8 mouse cellular contexts compared by ENCODE assay signal in the genomic region with DNA sequence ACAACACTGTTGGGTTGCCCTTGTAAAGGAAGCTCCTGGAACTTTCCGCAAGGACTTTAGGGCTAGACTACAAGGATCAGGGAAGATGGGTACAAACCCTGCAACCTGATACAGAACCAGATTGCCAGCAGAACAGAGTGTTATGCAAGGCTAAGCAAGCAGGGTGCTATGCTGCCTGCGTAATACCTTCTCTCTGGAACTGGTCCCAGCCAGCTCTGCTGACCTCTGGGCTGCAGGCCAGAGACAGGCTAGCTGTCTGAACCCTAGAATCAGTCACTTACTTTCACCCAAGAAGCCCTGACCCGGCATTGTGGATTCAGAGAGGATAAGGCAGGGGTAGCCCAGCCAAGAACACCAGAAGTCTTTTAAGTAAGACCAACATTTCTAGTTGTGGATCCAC. TPM values are rescaled to one million over a fixed set of nuclear protein-coding genes. Genes with fewer than 3 reads are reported as not detected.
DNase-seq lines count a peak whose midpoint lies in the region; ATAC-seq and TF ChIP-seq lines count a peak whose summit lies in the region.

No protein-coding gene starts in this region.

- peaks cover 63% of the 10 kb centered on the region for H3K36me3 ChIP-seq in heart, postnatal 0 days (replicated peaks; ENCODE audit: control insufficient read depth, insufficient read depth, low read length)
- H3K36me3 ChIP-seq in liver, embryonic 14.5 days (replicated peaks; ENCODE audit: control insufficient read depth, insufficient read depth, low read depth), result peaks cover 19% of the 10 kb centered on the region
- H3K36me3 ChIP-seq in forebrain, embryonic 14.5 days (ENCODE audit: control insufficient read depth, insufficient read depth, low read length), result peaks cover 72% of the 10 kb centered on the region
- peaks cover 54% of the 10 kb centered on the region for H3K36me3 ChIP-seq in forebrain, embryonic 16.5 days (ENCODE audit: control insufficient read depth, insufficient read depth)

- no peak overlapping the region for H3K4me2 ChIP-seq in heart, postnatal 0 days (ENCODE audit: low read depth, low read length)
- H3K4me2 ChIP-seq in liver, embryonic 14.5 days (ENCODE audit: low read depth), result no peak overlapping the region
- H3K4me2 ChIP-seq in forebrain, embryonic 14.5 days (ENCODE audit: low read length), result no peak overlapping the region
- H3K4me2 ChIP-seq in forebrain, embryonic 16.5 days (ENCODE audit: low read length), result no peak overlapping the region

- peak; percentile 42 for DNase-seq in Muller cell, postnatal 12 days (ENCODE audit: inconsistent ontology term)
- DNase-seq in adrenal gland, postnatal 14 days, result peak; percentile 88
- no peak for DNase-seq in heart, postnatal 0 days (ENCODE audit: low spot score)
- DNase-seq in liver, embryonic 14.5 days (ENCODE audit: low read depth in 3 of 3, low spot score in 3 of 3), result no peak
- no peak for DNase-seq in frontal cortex, adult 2 months (ENCODE audit: extremely low spot score in 1 of 2, low spot score in 1 of 2)
- DNase-seq in forebrain, embryonic 14.5 days (ENCODE audit: low spot score), result no peak
- no peak for DNase-seq in spleen, adult 12 weeks (ENCODE audit: low spot score)

- H3K9ac ChIP-seq in heart, postnatal 0 days (replicated peaks; ENCODE audit: low read depth, low read length), result no peak overlapping the region
- no peak overlapping the region for H3K9ac ChIP-seq in liver, embryonic 14.5 days (replicated peaks)
- no peak overlapping the region for H3K9ac ChIP-seq in forebrain, embryonic 14.5 days (ENCODE audit: low read length)
- H3K9ac ChIP-seq in forebrain, embryonic 16.5 days (replicated peaks; ENCODE audit: low read depth, low read length), result no peak overlapping the region

- no peak overlapping the region for H3K4me3 ChIP-seq in heart, postnatal 0 days (ENCODE audit: low read depth, low read length)
- no peak overlapping the region for H3K4me3 ChIP-seq in liver, embryonic 14.5 days (ENCODE audit: insufficient read depth in 1 of 2, low read depth in 2 of 2, low read length in 2 of 2)
- H3K4me3 ChIP-seq in forebrain, embryonic 14.5 days (ENCODE audit: low read depth, low read length), result no peak overlapping the region
- H3K4me3 ChIP-seq in forebrain, embryonic 16.5 days (replicated peaks; ENCODE audit: low read length), result no peak overlapping the region

- peaks cover 26% of the 10 kb centered on the region for H3K4me1 ChIP-seq in heart, postnatal 0 days (ENCODE audit: control insufficient read depth, insufficient read depth)
- H3K4me1 ChIP-seq in liver, embryonic 14.5 days (replicated peaks; ENCODE audit: control insufficient read depth in 2 of 2, insufficient read depth in 2 of 2, low read length in 1 of 2), result peaks cover 14 to 25% of the 10 kb centered on the region in 2 experiments
- H3K4me1 ChIP-seq in forebrain, embryonic 14.5 days (ENCODE audit: control insufficient read depth, insufficient read depth, low read length), result peaks cover 14% of the 10 kb centered on the region
- peaks cover 11% of the 10 kb centered on the region for H3K4me1 ChIP-seq in forebrain, embryonic 16.5 days (replicated peaks; ENCODE audit: control insufficient read depth, insufficient read depth, low read length)

- no peaks in the 10 kb centered on the region for H3K27me3 ChIP-seq in heart, postnatal 0 days (ENCODE audit: control insufficient read depth, insufficient read depth, low read length)
- no peaks in the 10 kb centered on the region for H3K27me3 ChIP-seq in liver, embryonic 14.5 days (ENCODE audit: control insufficient read depth, insufficient read depth, low read length)
- H3K27me3 ChIP-seq in forebrain, embryonic 14.5 days (replicated peaks; ENCODE audit: control insufficient read depth, insufficient read depth, low read length), result no peaks in the 10 kb centered on the region
- no peaks in the 10 kb centered on the region for H3K27me3 ChIP-seq in forebrain, embryonic 16.5 days (replicated peaks; ENCODE audit: control insufficient read depth, insufficient read depth, low read length)

- no peak for TF ChIP-seq CTCF in heart, postnatal 0 days (IDR thresholded peaks at IDR 0.05; ENCODE audit: low read depth)
- no peak for TF ChIP-seq CTCF in liver, embryonic 14.5 days (IDR thresholded peaks at IDR 0.05; ENCODE audit: low read depth)

- ATAC-seq in heart, postnatal 0 days (ENCODE audit: insufficient read depth, low read depth), result peak; percentile 34
- ATAC-seq in liver, embryonic 14.5 days (ENCODE audit: insufficient read depth), result peak; percentile 49
- ATAC-seq in forebrain, embryonic 14.5 days, result no peak
- ATAC-seq in forebrain, embryonic 16.5 days, result no peak

- 0 out of 2 replicates have a peak overlapping the region, but pooled peaks have one; percentile 3 for H3K27ac ChIP-seq in heart, postnatal 0 days (ENCODE audit: low read depth)
- H3K27ac ChIP-seq in liver, embryonic 14.5 days, result no peak overlapping the region
- no peak overlapping the region for H3K27ac ChIP-seq in forebrain, embryonic 14.5 days (ENCODE audit: low read depth, low read length)
- H3K27ac ChIP-seq in forebrain, embryonic 16.5 days (ENCODE audit: low read length), result no peak overlapping the region

- 60% methylated on average over 3 of the region's 3 CpGs for WGBS in heart, postnatal 0 days
- WGBS in liver, embryonic 14.5 days (ENCODE audit: insufficient replicate concordance), result 74% methylated on average over 3 of the region's 3 CpGs
- WGBS in forebrain, embryonic 14.5 days, result 94% methylated on average over 3 of the region's 3 CpGs
- 92% methylated on average over 3 of the region's 3 CpGs for WGBS in forebrain, embryonic 16.5 days

- H3K9me3 ChIP-seq in heart, postnatal 0 days (replicated peaks; ENCODE audit: control insufficient read depth, low read length), result no peaks in the 10 kb centered on the region
- no peaks in the 10 kb centered on the region for H3K9me3 ChIP-seq in liver, embryonic 14.5 days (ENCODE audit: control insufficient read depth, low read length)
- H3K9me3 ChIP-seq in forebrain, embryonic 14.5 days (replicated peaks; ENCODE audit: control insufficient read depth, low read length), result no peaks in the 10 kb centered on the region
- no peaks in the 10 kb centered on the region for H3K9me3 ChIP-seq in forebrain, embryonic 16.5 days (ENCODE audit: control insufficient read depth, low read length)

- no peak for TF ChIP-seq EP300 in heart, postnatal 0 days (IDR thresholded peaks at IDR 0.05; ENCODE audit: low read depth)
- TF ChIP-seq EP300 in liver, embryonic 14.5 days (IDR thresholded peaks at IDR 0.05; ENCODE audit: low read depth), result no peak

RNA-seq across cellular contexts. Expression of gene Ptges2, which starts 23.7 kb away (rescaled TPM):
- 75.8 and 80.5 TPM in 2 replicates for total RNA-seq in adrenal gland, postnatal 14 days (2021)
- total RNA-seq in heart, postnatal 0 days (2014; rRNA removed; ENCODE audit: low replicate concordance), result 33.9 and 46.7 TPM in 2 replicates
- 62.6 and 65.4 TPM in 2 replicates for polyA plus RNA-seq in heart, postnatal 0 days (2015; fragmentation: Nextera tagmentation; extraction: Ambion mirVana)
- 7.9 and 11.6 TPM in 2 replicates for polyA plus RNA-seq in liver, embryonic 14.5 days (2012; rRNA removed)
- 11.4 and 14.0 TPM in 2 replicates for polyA plus RNA-seq in liver, embryonic 14.5 days (2014; fragmentation: Nextera tagmentation; extraction: Ambion mirVana)
- 53.2 and 59.4 TPM in 2 replicates for polyA plus RNA-seq in frontal cortex, adult 2 months (2012; rRNA removed)
- polyA plus RNA-seq in forebrain, embryonic 14.5 days (2014; fragmentation: Nextera tagmentation; extraction: Ambion mirVana), result 42.2 and 44.8 TPM in 2 replicates
- 35.6 and 42.7 TPM in 2 replicates for polyA plus RNA-seq in forebrain, embryonic 16.5 days (2015; fragmentation: Nextera tagmentation; extraction: Ambion mirVana)

RNA-seq across cellular contexts. Expression of gene Naif1, which starts 30.9 kb away (rescaled TPM):
- 4.3 and 4.4 TPM in 2 replicates for total RNA-seq in adrenal gland, postnatal 14 days (2021)
- 3.2 and 4.2 TPM in 2 replicates for total RNA-seq in heart, postnatal 0 days (2014; rRNA removed; ENCODE audit: low replicate concordance)
- polyA plus RNA-seq in heart, postnatal 0 days (2015; fragmentation: Nextera tagmentation; extraction: Ambion mirVana), result 3.3 and 3.5 TPM in 2 replicates
- polyA plus RNA-seq in liver, embryonic 14.5 days (2012; rRNA removed), result 1.3 and 1.4 TPM in 2 replicates
- polyA plus RNA-seq in liver, embryonic 14.5 days (2014; fragmentation: Nextera tagmentation; extraction: Ambion mirVana), result 1.6 and 2.0 TPM in 2 replicates
- polyA plus RNA-seq in frontal cortex, adult 2 months (2012; rRNA removed), result 3.1 and 3.2 TPM in 2 replicates
- polyA plus RNA-seq in forebrain, embryonic 14.5 days (2014; fragmentation: Nextera tagmentation; extraction: Ambion mirVana), result 5.3 and 5.4 TPM in 2 replicates
- polyA plus RNA-seq in forebrain, embryonic 16.5 days (2015; fragmentation: Nextera tagmentation; extraction: Ambion mirVana), result 7.0 and 7.5 TPM in 2 replicates

RNA-seq across cellular contexts. Expression of gene Lcn2, which starts 31.3 kb away (rescaled TPM):
- total RNA-seq in adrenal gland, postnatal 14 days (2021), result 7.1 and 9.6 TPM in 2 replicates
- total RNA-seq in heart, postnatal 0 days (2014; rRNA removed; ENCODE audit: low replicate concordance), result 1.1 and 6.0 TPM in 2 replicates
- 1.8 and 2.0 TPM in 2 replicates for polyA plus RNA-seq in heart, postnatal 0 days (2015; fragmentation: Nextera tagmentation; extraction: Ambion mirVana)
- 29.8 and 30.2 TPM in 2 replicates for polyA plus RNA-seq in liver, embryonic 14.5 days (2012; rRNA removed)
- polyA plus RNA-seq in liver, embryonic 14.5 days (2014; fragmentation: Nextera tagmentation; extraction: Ambion mirVana), result 41.1 and 65.1 TPM in 2 replicates
- 0.18 and 0.80 TPM in 2 replicates for polyA plus RNA-seq in frontal cortex, adult 2 months (2012; rRNA removed)
- 0.25 and 0.32 TPM in 2 replicates for polyA plus RNA-seq in forebrain, embryonic 14.5 days (2014; fragmentation: Nextera tagmentation; extraction: Ambion mirVana)
- not detected in 2 replicates for polyA plus RNA-seq in forebrain, embryonic 16.5 days (2015; fragmentation: Nextera tagmentation; extraction: Ambion mirVana)

RNA-seq across cellular contexts. Expression of gene Slc25a25, which starts 31.9 kb away (rescaled TPM):
- total RNA-seq in adrenal gland, postnatal 14 days (2021), result 63.6 and 119 TPM in 2 replicates
- 12.5 and 16.0 TPM in 2 replicates for total RNA-seq in heart, postnatal 0 days (2014; rRNA removed; ENCODE audit: low replicate concordance)
- polyA plus RNA-seq in heart, postnatal 0 days (2015; fragmentation: Nextera tagmentation; extraction: Ambion mirVana), result 6.5 and 6.6 TPM in 2 replicates
- polyA plus RNA-seq in liver, embryonic 14.5 days (2012; rRNA removed), result 5.4 and 6.0 TPM in 2 replicates
- polyA plus RNA-seq in liver, embryonic 14.5 days (2014; fragmentation: Nextera tagmentation; extraction: Ambion mirVana), result 5.5 and 7.0 TPM in 2 replicates
- 44.3 and 49.9 TPM in 2 replicates for polyA plus RNA-seq in frontal cortex, adult 2 months (2012; rRNA removed)
- 30.4 and 34.2 TPM in 2 replicates for polyA plus RNA-seq in forebrain, embryonic 14.5 days (2014; fragmentation: Nextera tagmentation; extraction: Ambion mirVana)
- 46.9 and 47.7 TPM in 2 replicates for polyA plus RNA-seq in forebrain, embryonic 16.5 days (2015; fragmentation: Nextera tagmentation; extraction: Ambion mirVana)

RNA-seq across cellular contexts. Expression of gene 1110008P14Rik, which starts 37.6 kb away (rescaled TPM):
- 142 and 159 TPM in 2 replicates for total RNA-seq in adrenal gland, postnatal 14 days (2021)
- total RNA-seq in heart, postnatal 0 days (2014; rRNA removed; ENCODE audit: low replicate concordance), result 159 and 195 TPM in 2 replicates
- polyA plus RNA-seq in heart, postnatal 0 days (2015; fragmentation: Nextera tagmentation; extraction: Ambion mirVana), result 77.0 and 84.9 TPM in 2 replicates
- polyA plus RNA-seq in liver, embryonic 14.5 days (2012; rRNA removed), result 32.6 and 39.6 TPM in 2 replicates
- 38.7 and 40.8 TPM in 2 replicates for polyA plus RNA-seq in liver, embryonic 14.5 days (2014; fragmentation: Nextera tagmentation; extraction: Ambion mirVana)
- polyA plus RNA-seq in frontal cortex, adult 2 months (2012; rRNA removed), result 396 and 571 TPM in 2 replicates
- 86.9 and 98.4 TPM in 2 replicates for polyA plus RNA-seq in forebrain, embryonic 14.5 days (2014; fragmentation: Nextera tagmentation; extraction: Ambion mirVana)
- 67.8 and 77.7 TPM in 2 replicates for polyA plus RNA-seq in forebrain, embryonic 16.5 days (2015; fragmentation: Nextera tagmentation; extraction: Ambion mirVana)

Comparison
In these comparisons a context has a peak if more than half of its experiments do, and no peak if none do; other contexts are left out.
1. DNase-seq: peak in Muller cell, postnatal 12 days (single experiment) and adrenal gland, postnatal 14 days (single experiment); none in heart, postnatal 0 days (single experiment), liver, embryonic 14.5 days (0 of 3), frontal cortex, adult 2 months (0 of 2), forebrain, embryonic 14.5 days (single experiment) and spleen, adult 12 weeks (single experiment).
2. ATAC-seq: peak in heart, postnatal 0 days (single experiment) and liver, embryonic 14.5 days (single experiment); none in forebrain, embryonic 14.5 days (single experiment) and forebrain, embryonic 16.5 days (single experiment).
3. RNA of gene Lcn2, which starts 31.3 kb away (polyA plus RNA-seq): 29.8 to 65.1 TPM in liver, embryonic 14.5 days; 1.8 to 2.0 TPM in heart, postnatal 0 days, 0.25 to 0.32 TPM in forebrain, embryonic 14.5 days, 0.18 to 0.80 TPM in frontal cortex, adult 2 months and not detected in forebrain, embryonic 16.5 days; every median in the first group is over 10 times any median in the second.